Mouse (Mus musculus) ES-Bruce4 (cell line): ENCODE measurements at regions not wholly inside any gene's neighbourhood (a gene's known extent, or its start where the extent isn't known, plus 50 kb on each side); places are given as distances from the start of the nearest gene placed in this dataset.

Experiments
- CTCF ChIP-seq: IDR thresholded peaks from one replicate; pipeline ENCODE4 v1.8.1; 2011; ENCODE audit warnings: low read depth, low read length
- EP300 ChIP-seq: IDR thresholded peaks from 2 replicates; pipeline ENCODE4 v1.6.1; 2011; ENCODE audit warnings: low read depth, low read length; ENCODE audit not compliant: insufficient read depth
- POLR2A ChIP-seq: IDR thresholded peaks from one replicate; pipeline ENCODE4 v1.8.1; 2011; ENCODE audit warnings: low read length; ENCODE audit not compliant: insufficient read depth

GRCm38 (mm10) chr2:51290659-51291260, 141.8 kb upstream of the Rnd3 start:
- no peak for TF ChIP-seq CTCF
- TF ChIP-seq EP300, result no peak
- no peak for TF ChIP-seq POLR2A
